ENCODE assay signal across 8 mouse cellular contexts in genomic region chr10:128358796-128359195, GRCm38 (mm10). TPM values are rescaled to one million over a fixed set of nuclear protein-coding genes. Genes with fewer than 3 reads are reported as not detected.
A peak's percentile ranks its signal among the peaks of the same experiment; 100 is the strongest.
DNase-seq lines count a peak whose midpoint lies in the region; ATAC-seq and TF ChIP-seq lines count a peak whose summit lies in the region.
"Had no signal": no experiment of that assay in that cellular context is flagged by ENCODE, and none has a peak within 500 bp of the region (broad histone marks: within the 10 kb centered on the region; RNA-seq: fewer than 3 reads in every experiment).

No protein-coding gene starts in this region.

- no peak for TF ChIP-seq EP300 in CH12.LX (IDR thresholded peaks at IDR 0.05; ENCODE audit: low read length)

- peaks cover 12% of the 10 kb centered on the region for H3K36me3 ChIP-seq in kidney, adult 2 months (ENCODE audit: control insufficient read depth, insufficient read depth, low read length)
- H3K36me3 ChIP-seq in CH12.LX (replicated peaks in 1 of 2; ENCODE audit: control insufficient read depth in 1 of 2, insufficient read depth in 1 of 2, low read length in 1 of 2): peaks cover 69 to 83% of the 10 kb centered on the region in 2 experiments
- peaks cover 13% of the 10 kb centered on the region for H3K36me3 ChIP-seq in embryonic facial prominence, embryonic 11.5 days (replicated peaks; ENCODE audit: control insufficient read depth, insufficient read depth, low read depth, low read length)
- peaks cover 99% of the 10 kb centered on the region for H3K36me3 ChIP-seq in liver, embryonic 15.5 days (replicated peaks)
- peaks cover 30% of the 10 kb centered on the region for H3K36me3 ChIP-seq in spleen, adult 2 months (ENCODE audit: control insufficient read depth, insufficient read depth, low read length)

- TF ChIP-seq POLR2A in kidney, adult 2 months (IDR thresholded peaks at IDR 0.05; ENCODE audit: low read depth, low read length): no peak
- TF ChIP-seq POLR2A in CH12.LX (IDR thresholded peaks at IDR 0.05; ENCODE audit: low read depth, low read length): no peak
- TF ChIP-seq POLR2A in spleen, adult 2 months (IDR thresholded peaks at IDR 0.05; ENCODE audit: low read depth, low read length): no peak

- H3K4me3 ChIP-seq in kidney, adult 2 months (ENCODE audit: insufficient read depth, low read depth, low read length): no peak overlapping the region
- H3K4me3 ChIP-seq in CH12.LX (replicated peaks in 1 of 3; ENCODE audit: low read depth in 2 of 3, low read length in 2 of 3, poor library complexity in 1 of 3): no peak overlapping the region
- H3K4me3 ChIP-seq in embryonic facial prominence, embryonic 11.5 days (ENCODE audit: low read depth, low read length): no peak overlapping the region
- H3K4me3 ChIP-seq in liver, embryonic 15.5 days (replicated peaks): no peak overlapping the region
- no peak overlapping the region for H3K4me3 ChIP-seq in spleen, adult 2 months (ENCODE audit: extremely low read depth, insufficient read depth, insufficient read length)
- H3K4me3 ChIP-seq: limb, embryonic 13.5 days had no signal

- dilution Hi-C loops in CH12.LX (cut with MboI; ENCODE audit: extremely low pct_ligation_motif_present, extremely low pct_unique_long_range_greater_than_20kb, low sequenced_read_pairs): no loop called here

- no peaks in the 10 kb centered on the region for H3K4me1 ChIP-seq in kidney, adult 2 months (ENCODE audit: control insufficient read depth, insufficient read depth, low read length)
- H3K4me1 ChIP-seq in CH12.LX (ENCODE audit: control insufficient read depth in 1 of 2, insufficient read depth in 2 of 2): peaks cover 0 to 5% of the 10 kb centered on the region in 2 experiments; a peak in 1 of 4 replicates
- H3K4me1 ChIP-seq in embryonic facial prominence, embryonic 11.5 days (ENCODE audit: control insufficient read depth, insufficient read depth, low read length): no peaks in the 10 kb centered on the region
- H3K4me1 ChIP-seq in liver, embryonic 15.5 days (replicated peaks): no peaks in the 10 kb centered on the region
- H3K4me1 ChIP-seq in spleen, adult 2 months (ENCODE audit: control insufficient read depth, insufficient read depth, insufficient read length): no peaks in the 10 kb centered on the region
- H3K4me1 ChIP-seq: limb, embryonic 13.5 days had no signal

- WGBS in kidney, adult 2 months: 58% methylated on average over 2 of the region's 2 CpGs
- 58% methylated on average over 2 of the region's 2 CpGs for WGBS in embryonic facial prominence, embryonic 11.5 days
- WGBS in liver, embryonic 15.5 days (ENCODE audit: insufficient replicate concordance): 35% methylated on average over 2 of the region's 2 CpGs
- WGBS in spleen, adult 2 months: 46% methylated on average over 2 of the region's 2 CpGs

- H3K9ac ChIP-seq in CH12.LX (ENCODE audit: insufficient read depth, low read depth): no peak overlapping the region
- no peak overlapping the region for H3K9ac ChIP-seq in embryonic facial prominence, embryonic 11.5 days (replicated peaks; ENCODE audit: low read length)
- no peak overlapping the region for H3K9ac ChIP-seq in liver, embryonic 15.5 days
- H3K9ac ChIP-seq: limb, embryonic 13.5 days had no signal

- peak; percentile 26; the same call in 1 of the 2 replicates for TF ChIP-seq CTCF in kidney, adult 2 months (conservative IDR thresholded peaks at IDR 0.05; ENCODE audit: insufficient read depth, insufficient read length, low read depth, low read length)
- peak; percentile 41 to 65; a peak in 2 of 4 replicates for TF ChIP-seq CTCF in CH12.LX (conservative IDR thresholded peaks at IDR 0.05 in 1 of 2, IDR thresholded peaks at IDR 0.05 in 1 of 2; ENCODE audit: low read depth in 2 of 2, low read length in 2 of 2)
- TF ChIP-seq CTCF in spleen, adult 2 months (IDR thresholded peaks at IDR 0.05; ENCODE audit: extremely low read depth, insufficient read depth, insufficient read length, insufficient replicate concordance): peak; percentile 20; the same call in 1 of the 2 replicates

- H3K79me2 ChIP-seq in CH12.LX (replicated peaks; ENCODE audit: control insufficient read depth, extremely low read depth, insufficient read depth, poor library complexity, severe bottlenecking): no peaks in the 10 kb centered on the region; the same call in none of the 2 replicates

- no peak for ATAC-seq in embryonic facial prominence, embryonic 11.5 days (replicated peaks; ENCODE audit: insufficient number of reproducible peaks, low FRiP score, low TSS enrichment, low read depth)
- 0 out of 2 replicates have a peak, but pooled peaks have one; percentile 23 for ATAC-seq in liver, embryonic 15.5 days (ENCODE audit: insufficient read depth)

- H3K9me3 ChIP-seq in CH12.LX (replicated peaks; ENCODE audit: low read length): no peaks in the 10 kb centered on the region
- no peaks in the 10 kb centered on the region for H3K9me3 ChIP-seq in embryonic facial prominence, embryonic 11.5 days (replicated peaks; ENCODE audit: control insufficient read depth, low read length)
- H3K9me3 ChIP-seq in liver, embryonic 15.5 days (replicated peaks): no peaks in the 10 kb centered on the region
- H3K9me3 ChIP-seq: limb, embryonic 13.5 days had no signal

- H3K4me2 ChIP-seq in CH12.LX (ENCODE audit: insufficient read depth, low read depth, poor library complexity, severe bottlenecking): no peak overlapping the region
- no peak overlapping the region for H3K4me2 ChIP-seq in embryonic facial prominence, embryonic 11.5 days (ENCODE audit: low read depth, low read length)
- H3K4me2 ChIP-seq in liver, embryonic 15.5 days: no peak overlapping the region
- H3K4me2 ChIP-seq: limb, embryonic 13.5 days had no signal

- DNase-seq in kidney, adult 2 months: peak; percentile 71
- DNase-seq in kidney, adult 11 months: no peak
- peak; percentile 66 for DNase-seq in CH12.LX (ENCODE audit: extremely low read depth)
- peak; percentile 71 for DNase-seq in R1 (ENCODE audit: low read depth, low spot score)
- peak; percentile 73 for DNase-seq in embryonic facial prominence, embryonic 11.5 days (ENCODE audit: low spot score)
- peak in 1 of 2 experiments; percentile 50 for DNase-seq in spleen, adult 2 months (ENCODE audit: low read depth in 1 of 2, low spot score in 2 of 2)

- in situ Hi-C loops in CH12.LX (cut with MboI; ENCODE audit: low pct_ligation_motif_present, low pct_unique_long_range_greater_than_20kb, low sequenced_read_pairs): no loop called here

- TF ChIP-seq RAD21 in CH12.LX (IDR thresholded peaks at IDR 0.05; ENCODE audit: low read depth, low read length): peak; percentile 32

- H3K27ac ChIP-seq in kidney, adult 2 months (ENCODE audit: insufficient read depth, low read depth, low read length): no peak overlapping the region
- H3K27ac ChIP-seq in CH12.LX (ENCODE audit: insufficient read depth, low read depth): no peak overlapping the region
- no peak overlapping the region for H3K27ac ChIP-seq in embryonic facial prominence, embryonic 11.5 days (replicated peaks; ENCODE audit: low read depth, low read length)
- H3K27ac ChIP-seq in liver, embryonic 15.5 days (replicated peaks): no peak overlapping the region
- no peak overlapping the region for H3K27ac ChIP-seq in spleen, adult 2 months (ENCODE audit: insufficient read depth, low read length)
- H3K27ac ChIP-seq: limb, embryonic 13.5 days had no signal

- no peaks in the 10 kb centered on the region for H3K27me3 ChIP-seq in kidney, adult 2 months (replicated peaks; ENCODE audit: control insufficient read depth, insufficient read depth, low read length)
- H3K27me3 ChIP-seq in CH12.LX (replicated peaks): no peaks in the 10 kb centered on the region
- H3K27me3 ChIP-seq in embryonic facial prominence, embryonic 11.5 days (ENCODE audit: control insufficient read depth, insufficient read depth, low read length): no peaks in the 10 kb centered on the region
- H3K27me3 ChIP-seq in liver, embryonic 15.5 days: no peaks in the 10 kb centered on the region
- H3K27me3 ChIP-seq in spleen, adult 2 months (ENCODE audit: control insufficient read depth, insufficient read depth, low read length): no peaks in the 10 kb centered on the region
- H3K27me3 ChIP-seq: limb, embryonic 13.5 days had no signal

RNA-seq across cellular contexts. Expression of gene Coq10a, which starts 10.0 kb away (rescaled TPM):
- polyA plus RNA-seq in kidney, adult 2 months (2012; rRNA removed): 58.7 and 72.3 TPM in 2 replicates
- total RNA-seq in CH12.LX (2012; rRNA removed) (8.4 and 11.1 TPM in 2 replicates), CH12.LX (2014; rRNA removed) (5.7 and 7.7 TPM in 2 replicates)
- 8.6 and 12.1 TPM in 2 replicates for polyA plus RNA-seq in CH12.LX (2012; ENCODE audit: insufficient read length, low read depth)
- polyA plus RNA-seq in embryonic facial prominence, embryonic 11.5 days (2014; fragmentation: Nextera tagmentation; extraction: Ambion mirVana): 13.2 and 13.5 TPM in 2 replicates
- 4.6 and 5.2 TPM in 2 replicates for polyA plus RNA-seq in liver, embryonic 15.5 days (2015; fragmentation: Nextera tagmentation; extraction: Ambion mirVana)
- 32.1 and 63.8 TPM in 2 replicates for polyA plus RNA-seq in spleen, adult 2 months (2012; rRNA removed)

RNA-seq across cellular contexts. Expression of gene Ankrd52, which starts 18.1 kb away (rescaled TPM):
- 21.5 and 22.5 TPM in 2 replicates for polyA plus RNA-seq in kidney, adult 2 months (2012; rRNA removed)
- total RNA-seq in CH12.LX (2012; rRNA removed): 15.3 and 15.8 TPM in 2 replicates
- total RNA-seq in CH12.LX (2014; rRNA removed): 3.5 and 4.3 TPM in 2 replicates
- 45.9 and 51.0 TPM in 2 replicates for polyA plus RNA-seq in CH12.LX (2012; ENCODE audit: insufficient read length, low read depth)
- 9.3 and 10.4 TPM in 2 replicates for polyA plus RNA-seq in embryonic facial prominence, embryonic 11.5 days (2014; fragmentation: Nextera tagmentation; extraction: Ambion mirVana)
- 4.9 and 5.6 TPM in 2 replicates for polyA plus RNA-seq in liver, embryonic 15.5 days (2015; fragmentation: Nextera tagmentation; extraction: Ambion mirVana)
- polyA plus RNA-seq in spleen, adult 2 months (2012; rRNA removed): 31.1 and 36.9 TPM in 2 replicates

RNA-seq across cellular contexts. Expression of gene Cs, which starts 21.3 kb away (rescaled TPM):
- polyA plus RNA-seq in kidney, adult 2 months (2012; rRNA removed): 252 and 273 TPM in 2 replicates
- 145 and 149 TPM in 2 replicates for total RNA-seq in CH12.LX (2012; rRNA removed)
- 131 and 137 TPM in 2 replicates for total RNA-seq in CH12.LX (2014; rRNA removed)
- polyA plus RNA-seq in CH12.LX (2012; ENCODE audit: insufficient read length, low read depth): 214 and 240 TPM in 2 replicates
- polyA plus RNA-seq in embryonic facial prominence, embryonic 11.5 days (2014; fragmentation: Nextera tagmentation; extraction: Ambion mirVana): 246 and 258 TPM in 2 replicates
- polyA plus RNA-seq in liver, embryonic 15.5 days (2015; fragmentation: Nextera tagmentation; extraction: Ambion mirVana): 115 and 121 TPM in 2 replicates
- polyA plus RNA-seq in spleen, adult 2 months (2012; rRNA removed): 70.4 and 89.2 TPM in 2 replicates

RNA-seq across cellular contexts. Expression of gene Cnpy2, which starts 36.5 kb away (rescaled TPM):
- polyA plus RNA-seq in kidney, adult 2 months (2012; rRNA removed): 90.8 and 118 TPM in 2 replicates
- total RNA-seq in CH12.LX (2012; rRNA removed) (91.0 and 111 TPM in 2 replicates), CH12.LX (2014; rRNA removed) (64.9 and 72.0 TPM in 2 replicates)
- polyA plus RNA-seq in CH12.LX (2012; ENCODE audit: insufficient read length, low read depth): 98.9 and 107 TPM in 2 replicates
- 288 and 305 TPM in 2 replicates for polyA plus RNA-seq in embryonic facial prominence, embryonic 11.5 days (2014; fragmentation: Nextera tagmentation; extraction: Ambion mirVana)
- polyA plus RNA-seq in liver, embryonic 15.5 days (2015; fragmentation: Nextera tagmentation; extraction: Ambion mirVana): 85.8 and 90.0 TPM in 2 replicates
- polyA plus RNA-seq in spleen, adult 2 months (2012; rRNA removed): 15.9 and 17.2 TPM in 2 replicates

RNA-seq across cellular contexts. Expression of gene Slc39a5, which starts 42.2 kb away (rescaled TPM):
- 114 and 137 TPM in 2 replicates for polyA plus RNA-seq in kidney, adult 2 months (2012; rRNA removed)
- 0.21 TPM in 1 of 2 replicates, not detected in the other for total RNA-seq in CH12.LX (2012; rRNA removed)
- total RNA-seq in CH12.LX (2014; rRNA removed): not detected in 2 replicates
- 0.11 TPM in 1 of 2 replicates, not detected in the other for polyA plus RNA-seq in CH12.LX (2012; ENCODE audit: insufficient read length, low read depth)
- not detected in 2 replicates for polyA plus RNA-seq in embryonic facial prominence, embryonic 11.5 days (2014; fragmentation: Nextera tagmentation; extraction: Ambion mirVana)
- polyA plus RNA-seq in liver, embryonic 15.5 days (2015; fragmentation: Nextera tagmentation; extraction: Ambion mirVana): 69.9 and 90.8 TPM in 2 replicates
- 15.2 and 17.1 TPM in 2 replicates for polyA plus RNA-seq in spleen, adult 2 months (2012; rRNA removed)
